Mouse (Mus musculus) cerebellum, postnatal 4 days (tissue): ENCODE data around the gene Scyl1.

Source experiments
- DNase-seq, 2 experiments: peaks; one replicate each; pipeline ENCODE4 v3.0.0; 2022; ENCODE audit warnings: low spot score in 2 of 2, mixed read lengths in 1 of 2

The Scyl1 gene

DNA sequence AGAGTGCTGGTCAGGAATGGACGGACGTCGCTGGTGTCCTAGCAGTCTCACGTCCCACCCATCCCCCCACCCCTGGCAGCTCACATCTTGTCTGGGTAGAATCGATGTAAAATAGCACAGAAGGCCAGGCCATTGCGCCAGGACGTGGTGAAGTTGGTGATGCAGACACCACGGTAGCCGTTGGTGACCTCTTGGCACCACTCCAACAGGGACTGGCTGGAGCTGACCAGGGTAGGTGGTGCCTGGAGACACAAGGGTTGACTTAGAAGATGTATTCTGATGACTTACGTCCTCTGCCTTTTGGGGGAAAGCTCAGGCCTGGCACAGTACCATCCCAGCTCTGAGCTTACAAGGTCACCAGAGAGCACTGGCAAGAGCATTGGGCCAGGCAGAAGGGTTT is 54.3 kb downstream of the Scyl1 start:
- DNase-seq: no peak

DNA sequence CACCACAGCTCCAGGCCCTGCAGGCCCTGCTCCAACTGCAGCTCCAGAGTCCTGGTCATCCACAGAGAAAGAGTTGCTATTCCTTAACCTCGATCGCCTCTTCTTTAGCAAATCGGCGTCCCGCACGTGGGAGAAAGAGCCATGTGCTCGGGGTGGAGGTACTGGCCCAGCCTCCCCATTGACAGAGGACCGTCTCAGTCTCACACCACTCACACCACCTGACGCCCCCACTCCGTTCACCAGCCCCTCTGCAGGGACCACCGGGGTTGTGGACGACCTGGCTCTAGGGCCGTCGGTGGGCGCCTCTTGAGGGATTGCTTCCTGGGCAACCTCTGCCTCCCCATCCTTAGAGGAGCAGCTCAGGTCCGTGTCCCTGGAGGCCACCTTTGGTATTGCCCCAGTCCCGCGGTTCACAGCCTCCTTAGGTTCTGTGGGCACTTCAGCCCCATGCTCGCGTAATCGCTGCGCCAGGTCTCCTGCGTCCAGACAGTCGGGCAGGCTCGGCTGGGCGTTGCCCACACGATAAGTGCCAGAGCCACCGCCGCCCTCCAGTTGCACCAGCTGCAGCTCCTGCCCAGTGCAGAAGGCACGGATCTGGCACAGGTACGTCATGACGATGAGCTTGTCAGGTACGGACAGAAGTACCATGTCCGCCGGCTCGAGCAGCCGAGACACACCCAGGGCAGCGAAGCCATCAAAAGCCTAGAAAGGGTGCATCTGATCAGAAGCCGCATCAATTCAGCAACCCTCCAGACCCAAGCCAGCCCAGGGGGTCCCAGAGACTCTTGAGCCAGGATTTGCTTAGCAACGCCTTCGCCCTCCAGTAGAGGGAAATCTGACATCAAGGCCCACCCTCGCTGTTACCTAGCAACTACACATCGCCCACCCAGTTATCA is 55.2 kb downstream of the Scyl1 start:
- peak in 1 of 2 experiments; percentile 54 for DNase-seq

DNA sequence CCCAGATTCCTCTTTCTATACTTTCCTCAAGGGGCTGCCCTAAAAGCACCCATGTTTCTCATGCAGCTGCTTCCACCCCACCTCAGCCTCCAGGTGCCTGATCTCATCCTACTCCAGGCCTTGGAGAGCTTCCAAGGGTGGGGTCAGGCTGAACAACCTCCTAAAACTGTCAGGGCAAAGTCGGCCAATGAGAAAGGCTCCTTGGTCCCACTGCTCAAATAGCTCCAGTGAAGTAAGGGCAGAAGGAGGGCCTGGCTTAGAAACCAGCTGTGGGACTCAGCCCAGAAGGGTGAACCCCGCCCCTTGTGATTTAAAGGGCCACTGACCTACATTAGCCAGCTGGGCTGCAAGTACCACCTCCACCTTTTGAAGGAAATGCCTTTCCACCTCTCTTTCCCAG is 57.5 kb downstream of the Scyl1 start:
- no peak for DNase-seq

DNA sequence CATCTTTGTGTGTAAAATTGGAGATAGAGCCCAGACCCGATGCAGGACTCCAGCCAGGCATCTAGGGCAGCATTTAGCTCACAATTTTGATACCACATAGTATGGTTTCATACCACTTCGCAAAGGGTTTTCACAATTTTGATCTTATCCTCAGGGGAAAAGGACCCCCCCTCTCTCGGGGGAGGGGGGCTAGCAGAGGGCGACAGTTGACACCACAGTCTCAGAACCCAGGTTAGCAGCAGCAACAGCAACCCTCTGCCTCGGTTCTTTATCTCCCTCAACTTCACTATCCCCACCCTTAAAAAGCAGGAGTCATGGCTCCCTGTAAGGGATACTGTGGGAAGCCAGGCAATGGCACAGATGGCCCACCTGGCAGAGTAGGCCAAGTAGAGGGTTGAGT is 58.0 kb downstream of the Scyl1 start:
- no peak for DNase-seq

- DNase-seq: no peak
These were observed 59.2 kb downstream of the Scyl1 start for GRCm38 (mm10) chr19:5711907-5712460.

GRCm38 (mm10) chr19:5711218-5711617 is 60.0 kb downstream of the Scyl1 start:
- DNase-seq: peak in 1 of 2 experiments; percentile 65

- no peak for DNase-seq
These were observed 60.6 kb downstream of the Scyl1 start for GRCm38 (mm10) chr19:5710581-5710980.

GRCm38 (mm10) chr19:5710068-5710467 is 61.2 kb downstream of the Scyl1 start:
- DNase-seq: no peak
